Mouse (Mus musculus) adrenal gland, adult 2 months (tissue): ENCODE measurements around the gene Ager. TPM values are rescaled to one million over a fixed set of nuclear protein-coding genes. Genes with fewer than 3 reads are reported as not detected.

Source experiments
- DNase-seq: peaks from one replicate; pipeline ENCODE4 v3.0.0; 2021
- polyA plus RNA-seq: library from polyadenylated mRNA; depleted of rRNA; stranded (reverse); fragments of >200 nt; gene quantifications from 2 replicates; pipeline ENCODE4 v1.2.3, GENCODE M21; 2012
- total RNA-seq, 2 experiments: library from RNA; stranded (reverse); gene quantifications; 2 replicates each; pipeline ENCODE4 v1.2.3; 2021

Gene Ager
- total and polyA plus RNA-seq, 3 experiments = 0.84 to 1.3 (median 0.86) TPM

DNA sequence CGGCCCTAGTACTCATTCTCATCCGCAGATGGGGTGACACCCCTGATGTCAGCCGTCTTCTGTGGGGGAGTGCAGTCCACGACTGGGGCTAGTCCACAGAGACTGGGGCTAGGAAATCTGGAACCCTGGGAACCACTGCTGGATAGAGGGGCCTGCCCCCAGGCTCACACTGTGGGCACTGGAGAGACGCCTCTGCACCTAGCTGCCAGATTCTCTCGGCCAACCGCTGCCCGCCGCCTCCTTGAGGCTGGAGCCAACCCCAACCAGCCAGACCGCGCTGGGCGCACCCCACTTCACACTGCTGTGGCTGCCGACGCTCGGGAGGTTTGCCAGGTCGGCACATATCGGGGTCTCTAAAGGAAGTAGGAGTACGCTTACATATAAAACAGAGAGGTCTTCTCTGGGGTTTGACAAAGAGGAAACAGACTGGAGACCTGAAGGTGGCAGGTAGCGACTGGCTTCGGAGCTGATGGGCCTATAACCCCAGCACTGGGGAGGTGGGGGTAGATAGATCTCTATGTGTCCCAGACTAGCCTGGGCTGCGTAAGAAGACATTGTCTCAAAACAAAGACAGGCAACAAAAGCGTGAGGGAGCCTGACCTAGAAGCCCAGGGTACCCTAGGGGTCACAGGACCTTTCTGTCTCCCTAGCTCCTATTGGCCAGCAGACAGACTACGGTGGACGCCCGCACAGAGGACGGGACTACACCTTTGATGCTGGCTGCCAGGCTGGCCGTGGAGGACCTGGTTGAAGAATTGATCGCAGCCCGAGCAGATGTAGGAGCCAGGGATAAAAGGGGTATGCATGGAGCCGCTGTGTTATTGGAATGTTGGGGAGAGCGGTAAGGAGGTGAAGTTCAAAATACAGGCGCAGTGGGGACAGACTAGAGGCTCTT, 11.5 kb upstream of the Ager start:
- DNase-seq = no peak

DNA sequence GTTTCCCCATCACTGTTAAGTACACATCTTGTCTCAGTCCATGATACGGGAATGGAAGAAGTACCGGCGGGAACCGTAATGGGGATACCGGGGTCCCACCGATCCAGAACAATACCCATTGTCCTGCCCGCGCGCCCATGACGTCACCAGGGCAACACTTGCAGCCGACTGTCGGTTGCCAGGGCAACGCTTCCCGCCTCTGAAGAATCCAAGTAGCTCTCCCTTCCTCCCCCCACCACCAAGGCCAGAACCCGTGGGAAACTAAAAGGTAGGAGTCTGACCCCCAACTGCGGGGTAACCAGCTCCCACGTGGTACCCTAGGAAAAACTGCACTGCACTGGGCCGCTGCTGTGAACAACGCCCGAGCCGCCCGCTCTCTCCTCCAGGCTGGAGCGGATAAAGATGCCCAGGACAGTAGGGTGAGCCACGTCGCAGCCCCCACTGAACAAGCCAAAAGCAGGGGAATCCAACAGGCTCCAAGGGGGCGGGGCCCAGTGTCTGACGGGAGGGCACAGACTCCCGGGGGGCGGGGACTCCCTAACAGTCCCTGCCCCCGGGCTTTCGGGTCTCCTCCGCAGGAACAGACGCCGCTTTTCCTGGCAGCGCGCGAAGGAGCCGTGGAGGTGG, 10.8 kb upstream of the Ager start:
- peak; percentile 83 for DNase-seq

DNA sequence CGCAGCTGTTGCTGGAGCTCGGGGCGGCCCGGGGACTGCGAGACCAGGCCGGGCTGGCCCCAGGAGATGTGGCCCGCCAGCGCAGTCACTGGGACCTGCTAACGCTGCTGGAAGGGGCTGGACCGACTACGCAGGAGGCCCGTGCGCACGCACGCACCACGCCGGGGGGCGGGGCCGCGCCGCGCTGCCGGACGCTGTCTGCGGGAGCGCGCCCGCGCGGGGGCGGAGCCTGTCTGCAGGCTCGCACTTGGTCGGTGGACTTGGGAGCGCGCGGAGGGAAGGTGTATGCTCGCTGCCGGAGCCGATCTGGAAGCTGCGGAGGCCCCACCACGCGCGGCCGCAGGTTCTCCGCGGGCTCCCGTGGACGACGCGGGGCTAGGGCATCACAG, 10.2 kb upstream of the Ager start:
- DNase-seq = peak; percentile 99

DNA sequence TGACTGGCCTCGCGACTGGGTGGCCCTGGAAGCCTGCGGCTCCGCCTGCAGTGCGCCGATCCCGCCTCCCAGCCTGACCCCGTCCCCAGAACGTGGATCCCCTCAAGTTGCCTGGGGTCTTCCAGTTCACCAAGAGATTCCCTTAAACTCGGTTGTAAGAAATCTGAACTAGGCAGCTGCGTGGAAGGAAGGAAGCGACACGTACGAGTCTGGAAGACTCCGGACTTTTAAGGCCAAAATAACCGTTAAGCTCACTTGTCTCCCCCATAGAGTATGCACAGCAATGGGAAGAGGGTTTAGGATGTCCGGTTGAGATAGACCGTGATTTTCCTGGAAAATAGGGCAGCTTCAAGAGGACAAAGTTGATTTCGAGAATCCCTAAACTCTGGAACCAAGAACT, 9.8 kb upstream of the Ager start:
- no peak for DNase-seq

DNA sequence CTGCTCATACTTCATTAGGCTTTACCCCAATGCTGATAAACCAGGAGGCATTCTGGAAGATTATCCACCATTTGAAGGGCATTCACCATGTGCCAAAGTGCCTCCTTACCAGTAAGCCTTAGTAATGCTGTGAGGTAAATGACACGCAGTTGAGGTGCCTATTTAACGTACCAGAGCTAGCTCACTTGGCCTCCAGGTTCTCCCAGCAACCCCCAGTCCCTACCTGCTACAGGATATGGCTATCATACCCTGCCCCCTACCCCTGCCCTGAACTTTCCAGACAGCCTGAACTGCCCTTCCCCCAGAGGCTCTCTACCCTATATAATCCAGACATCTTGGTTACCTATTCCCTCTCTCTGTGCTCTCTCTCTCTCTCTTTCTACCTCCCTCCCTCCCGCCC, 8.9 kb upstream of the Ager start:
- DNase-seq = no peak

DNA sequence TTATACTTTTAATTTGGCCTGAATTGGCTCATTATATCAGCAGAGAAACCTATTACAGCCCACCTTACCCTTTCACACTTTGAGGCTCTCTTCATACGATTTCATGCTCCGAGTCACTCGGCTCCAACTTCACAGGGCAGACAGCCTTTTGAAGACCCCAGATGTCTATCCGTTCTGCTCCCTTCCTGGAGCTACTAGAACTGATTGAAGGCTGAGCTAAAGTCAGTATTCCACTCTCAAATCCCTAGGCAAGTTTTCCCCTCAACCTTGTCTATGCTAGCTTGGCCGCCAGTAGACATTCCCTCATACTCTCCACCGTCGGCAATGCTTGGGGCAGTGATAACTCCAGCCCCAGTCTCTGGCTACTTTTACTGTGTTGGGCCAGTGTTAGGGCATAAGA, 8.5 kb upstream of the Ager start:
- no peak for DNase-seq

DNA sequence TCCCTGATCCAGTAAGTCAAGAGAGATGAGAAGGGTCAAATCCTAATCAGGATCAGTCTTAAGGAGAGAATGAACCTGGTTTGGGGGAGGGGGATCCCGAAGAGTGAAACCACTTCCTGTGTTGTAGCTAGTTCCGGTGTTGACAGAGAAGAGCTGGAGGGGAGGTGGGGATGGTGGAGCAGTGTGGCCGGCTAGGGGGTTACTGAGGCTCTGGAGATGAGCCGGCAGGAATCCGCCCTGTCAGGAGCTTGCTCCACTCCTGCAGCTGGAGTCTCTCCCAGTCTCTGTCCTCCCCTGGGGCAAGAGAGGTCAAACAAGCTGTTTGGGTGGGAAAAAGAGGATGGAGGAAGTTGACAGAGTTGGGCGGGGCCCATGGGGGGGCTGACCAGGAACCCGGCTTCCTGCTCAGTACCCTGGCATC, 8.0 kb upstream of the Ager start, which contains the start of gene Gpsm3:
Gpsm3 (plus strand) TSS at position 126 of the 421 bp plus-strand sequence.
- DNase-seq = peak; percentile 54

DNA sequence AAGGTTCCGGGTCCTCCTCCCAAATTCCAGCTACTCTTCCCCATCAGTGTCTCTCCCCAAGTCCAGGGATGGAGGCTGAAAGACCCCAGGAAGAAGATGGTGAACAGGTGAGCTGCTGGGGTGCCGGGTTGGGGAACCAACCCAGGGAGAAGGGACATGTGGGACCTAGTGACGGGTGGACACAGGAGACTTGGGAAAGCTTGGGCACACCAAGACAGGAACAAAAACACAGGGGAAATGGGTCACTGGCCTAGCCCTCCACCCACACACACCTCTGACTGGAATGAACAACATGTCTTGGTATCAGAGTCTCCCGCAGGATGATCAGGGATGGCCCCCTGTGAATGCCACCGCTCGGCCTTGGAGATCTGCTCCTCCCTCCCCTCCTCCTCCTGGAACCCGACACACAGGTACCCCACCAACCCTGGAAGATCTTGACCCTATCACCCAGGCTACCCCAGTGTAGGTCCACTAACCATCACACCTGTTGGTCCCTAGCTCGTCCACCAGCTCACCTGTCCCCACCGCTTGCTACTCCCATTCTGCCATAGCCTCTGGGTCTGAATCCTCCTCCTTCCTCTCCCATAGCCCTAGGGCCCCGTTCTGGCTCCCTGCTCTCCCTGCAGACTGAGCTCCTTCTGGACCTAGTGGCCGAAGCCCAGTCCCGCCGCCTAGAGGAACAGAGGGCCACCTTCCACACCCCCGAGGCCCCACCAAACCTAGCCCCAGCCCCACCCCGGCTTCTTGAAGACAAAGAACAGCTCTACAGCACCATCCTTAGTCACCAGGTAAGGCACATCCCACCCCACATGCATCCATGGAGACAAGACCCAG, 7.3 kb upstream of the Ager start:
- no peak for DNase-seq

DNA sequence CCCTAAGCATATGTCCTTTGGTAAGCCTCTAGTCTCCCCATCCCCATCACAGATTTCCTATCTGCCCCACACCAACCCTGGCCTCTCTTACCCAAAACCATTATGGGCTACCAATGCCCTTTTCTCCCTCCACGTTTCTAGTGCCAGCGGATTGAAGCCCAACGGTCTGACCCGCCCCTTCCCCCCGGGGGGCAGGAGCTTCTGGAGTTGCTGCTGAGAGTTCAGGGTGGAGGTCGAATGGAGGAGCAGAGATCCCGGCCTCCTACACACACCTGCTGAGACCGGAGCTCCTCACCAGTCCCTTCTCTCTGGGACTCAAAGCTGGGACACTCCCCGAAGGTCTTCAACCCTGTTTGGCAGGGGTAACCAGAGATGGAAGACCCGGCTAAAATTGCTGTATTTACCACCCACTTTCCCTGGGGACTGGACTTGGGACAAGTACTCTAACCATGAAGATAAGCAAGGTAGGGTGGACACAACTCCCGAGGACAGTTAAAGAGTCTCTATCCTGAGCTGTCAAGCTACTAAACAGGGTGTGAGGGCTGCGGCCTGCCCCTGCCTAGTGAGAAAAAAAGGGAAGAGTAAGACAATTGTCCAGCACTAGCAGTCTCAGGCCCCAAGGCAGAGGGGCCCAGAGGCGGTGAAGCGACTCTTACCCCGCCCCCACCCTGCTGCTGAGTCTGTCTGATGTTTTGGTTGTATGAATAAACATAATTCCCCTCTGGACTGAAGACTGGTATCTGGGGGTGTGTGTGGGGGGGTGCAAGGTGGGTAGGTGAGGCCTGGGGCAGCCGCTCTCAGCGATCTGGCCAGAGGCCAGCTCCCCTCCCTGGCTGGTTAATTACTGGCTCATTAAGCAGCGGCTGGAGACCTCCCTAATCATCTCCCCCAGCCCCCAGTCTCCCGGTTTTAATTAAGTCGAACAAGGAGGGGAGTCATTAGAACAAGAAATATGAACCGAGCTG, 6.4 kb upstream of the Ager start, which contains the start of gene Pbx2:
Pbx2 (plus strand) TSS at position 238 of the 965 bp plus-strand sequence.
- no peak for DNase-seq

DNA sequence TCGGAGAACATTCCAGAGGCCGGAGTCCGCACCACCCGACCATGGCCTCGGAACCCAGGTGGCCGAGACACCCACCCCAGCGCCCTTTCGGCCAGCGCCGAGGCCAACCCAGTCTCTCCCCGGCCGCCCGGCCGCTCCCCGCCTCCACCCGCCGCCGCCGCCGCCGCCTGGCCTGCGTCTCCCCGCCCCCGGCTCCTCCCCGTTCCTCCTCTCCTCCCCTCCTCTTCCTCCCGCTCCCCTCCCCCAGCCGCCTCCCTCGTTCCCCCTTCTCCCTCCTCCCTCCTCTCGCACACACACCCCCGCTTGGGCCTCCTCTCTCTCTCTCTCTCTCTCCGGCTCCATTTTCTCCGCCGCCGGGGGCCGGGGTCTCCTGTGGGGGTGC, 5.7 kb upstream of the Ager start:
- peak; percentile 94 for DNase-seq

DNA sequence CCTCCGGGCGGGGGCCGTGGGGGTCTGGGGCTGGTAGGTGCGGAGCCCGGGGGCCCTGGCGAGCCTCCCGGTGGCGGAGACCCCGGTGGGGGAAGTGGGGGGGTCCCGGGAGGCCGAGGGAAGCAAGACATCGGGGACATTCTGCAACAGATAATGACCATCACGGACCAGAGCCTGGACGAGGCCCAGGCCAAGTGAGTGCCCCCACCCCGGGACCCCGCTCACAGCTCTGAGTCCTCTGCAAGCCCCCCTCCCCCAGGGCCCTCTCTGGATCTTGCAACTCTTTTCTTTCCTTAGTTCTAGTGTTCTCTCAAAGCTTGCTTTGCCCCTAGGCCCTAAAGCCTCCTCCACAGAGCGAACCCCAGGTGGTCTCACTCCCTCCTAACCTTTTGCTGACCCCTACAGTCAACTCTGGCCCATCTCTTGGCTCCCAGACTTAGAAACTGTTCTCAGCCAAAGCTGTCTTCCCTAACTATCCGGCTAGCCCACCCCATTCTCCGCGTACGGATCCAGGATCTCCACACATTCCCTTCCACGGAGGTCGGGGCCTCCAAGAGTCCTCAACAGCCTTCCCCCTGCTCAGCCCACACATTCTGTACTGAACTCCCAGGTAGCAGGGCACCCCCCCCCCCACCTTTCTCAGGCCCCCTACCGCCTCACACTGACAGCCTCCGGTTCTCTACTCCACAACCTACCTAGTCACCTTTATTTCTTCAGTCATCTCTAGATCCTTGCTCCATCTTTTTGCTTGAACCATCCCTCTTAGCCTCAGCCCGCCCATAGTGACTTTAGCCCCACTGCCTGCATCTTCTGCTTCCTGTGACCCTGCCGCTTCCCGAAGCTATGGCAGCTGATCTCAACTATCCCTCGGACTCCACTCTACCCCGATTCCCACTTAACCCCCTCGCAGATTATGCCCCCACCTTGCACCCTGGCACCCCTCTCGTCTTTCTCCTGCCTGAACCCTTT, 4.8 kb upstream of the Ager start:
- peak; percentile 45 for DNase-seq

DNA sequence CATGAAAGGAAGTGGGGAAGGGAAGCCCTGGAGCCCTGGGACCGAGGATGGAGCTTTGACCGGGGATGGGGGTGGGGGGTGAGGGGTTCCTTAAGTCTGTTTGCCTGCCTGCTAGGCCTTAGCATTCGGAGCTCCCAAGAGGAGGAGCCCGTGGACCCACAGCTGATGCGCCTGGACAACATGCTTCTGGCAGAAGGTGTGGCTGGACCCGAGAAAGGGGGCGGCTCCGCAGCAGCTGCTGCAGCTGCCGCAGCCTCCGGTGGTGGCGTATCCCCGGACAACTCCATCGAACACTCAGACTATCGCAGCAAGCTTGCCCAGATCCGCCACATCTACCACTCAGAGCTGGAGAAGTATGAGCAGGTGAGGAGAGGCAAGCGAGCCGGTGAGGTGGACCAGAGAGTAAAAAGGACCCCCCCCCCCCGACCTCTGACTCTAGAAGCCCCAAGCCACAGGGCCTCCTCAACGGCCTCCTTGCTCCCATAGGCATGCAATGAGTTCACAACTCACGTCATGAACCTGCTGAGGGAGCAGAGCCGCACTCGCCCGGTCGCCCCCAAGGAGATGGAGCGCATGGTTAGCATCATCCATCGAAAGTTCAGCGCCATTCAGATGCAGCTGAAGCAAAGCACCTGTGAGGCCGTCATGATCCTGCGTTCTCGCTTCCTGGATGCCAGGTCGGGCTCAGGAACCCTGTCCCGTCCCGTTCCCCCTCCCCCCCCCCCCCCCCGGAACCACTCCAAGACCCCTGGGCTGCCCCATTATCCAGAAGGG, 3.7 kb upstream of the Ager start:
- no peak for DNase-seq

DNA sequence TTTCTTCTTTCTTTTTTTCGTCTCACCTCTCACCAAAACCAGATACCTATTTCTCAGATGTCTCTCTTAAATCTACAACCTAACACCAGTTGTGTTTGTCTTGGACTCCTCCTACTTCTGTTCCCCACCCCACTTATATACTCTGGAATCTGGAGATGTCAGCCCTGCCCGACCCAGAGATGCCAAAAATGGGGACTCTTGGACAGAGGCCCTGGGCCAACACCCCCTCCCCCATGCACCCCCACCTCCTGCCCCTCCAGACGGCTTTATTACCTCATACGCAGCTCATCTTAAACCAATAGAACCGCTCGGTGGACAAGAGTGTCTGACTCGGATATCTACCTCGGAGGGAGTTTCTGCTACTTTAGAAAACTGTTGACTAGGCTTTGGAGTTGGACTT, 1.6 kb upstream of the Ager start:
- no peak for DNase-seq

DNA sequence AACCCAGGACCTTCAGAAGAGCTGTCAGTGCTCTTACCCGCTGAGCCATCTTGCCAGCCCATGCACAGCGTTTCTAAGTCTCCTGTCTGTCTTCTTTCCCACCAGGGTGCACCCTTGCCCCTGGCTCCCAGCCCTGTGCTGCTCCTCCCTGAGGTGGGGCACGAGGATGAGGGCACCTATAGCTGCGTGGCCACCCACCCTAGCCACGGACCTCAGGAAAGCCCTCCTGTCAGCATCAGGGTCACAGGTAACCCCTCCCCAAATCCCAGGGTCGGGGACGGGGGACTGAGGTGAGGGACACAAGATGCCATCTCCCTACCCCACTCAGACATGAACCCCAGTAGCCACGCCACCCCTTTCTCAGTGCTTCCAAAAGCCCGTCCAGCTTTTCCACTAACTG, 2.2 kb downstream of the Ager start:
- DNase-seq = no peak

DNA sequence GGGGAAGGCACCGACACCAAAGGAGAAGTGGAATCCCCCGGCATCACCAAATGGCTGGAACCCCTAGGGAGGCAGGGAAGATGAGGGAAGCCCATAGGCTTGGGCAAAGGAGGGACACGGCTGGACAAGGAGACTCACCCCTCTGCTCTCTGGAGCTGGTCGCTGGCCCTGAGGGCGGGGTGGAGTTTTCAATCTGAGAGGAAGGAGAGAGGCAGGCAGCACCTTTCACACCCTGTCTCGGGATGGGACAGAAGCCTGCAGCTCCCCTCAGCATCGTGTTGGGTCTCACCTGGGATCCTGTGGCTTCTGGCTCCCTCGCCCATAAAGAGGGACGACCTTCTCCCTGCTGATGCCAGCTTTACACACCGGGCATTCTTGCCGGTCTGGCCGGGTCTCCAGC, 4.1 kb downstream of the Ager start:
- no peak for DNase-seq

DNA sequence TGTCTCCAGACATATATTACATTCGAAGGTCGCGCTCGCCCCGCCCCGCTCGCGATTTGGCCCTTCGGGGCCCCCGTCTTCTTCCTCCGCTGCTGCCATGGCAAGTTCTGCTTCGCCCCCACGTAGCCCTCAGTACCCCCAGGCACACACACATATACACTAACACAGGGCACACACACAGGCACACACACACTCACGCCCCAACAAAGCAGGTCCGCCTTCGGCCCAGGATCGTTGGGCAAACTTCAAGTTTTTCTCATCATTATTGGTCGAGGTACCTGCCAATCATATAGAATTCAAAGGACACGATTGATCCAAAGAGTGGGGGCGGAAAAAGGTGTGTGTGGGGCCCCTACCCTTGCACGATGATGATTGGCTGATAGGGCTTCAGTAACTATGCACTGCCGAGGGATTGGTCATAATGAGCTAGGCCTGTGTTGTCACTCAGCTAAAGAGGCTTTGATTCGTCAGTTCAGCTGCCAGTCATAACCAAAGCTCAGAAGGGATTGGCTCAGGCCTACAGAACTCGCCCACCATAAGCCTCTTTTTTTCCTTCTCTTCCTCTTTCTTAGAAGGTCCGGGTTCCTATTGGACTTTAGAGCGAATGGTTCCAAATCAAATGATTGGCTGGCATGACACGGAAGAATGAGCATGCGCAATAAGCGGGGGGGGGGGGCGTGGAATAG, 5.9 kb downstream of the Ager start, which contains the start of gene Rnf5:
Rnf5 (minus strand) TSS at position 316 of the 686 bp plus-strand sequence.
- peak; percentile 97 for DNase-seq

DNA sequence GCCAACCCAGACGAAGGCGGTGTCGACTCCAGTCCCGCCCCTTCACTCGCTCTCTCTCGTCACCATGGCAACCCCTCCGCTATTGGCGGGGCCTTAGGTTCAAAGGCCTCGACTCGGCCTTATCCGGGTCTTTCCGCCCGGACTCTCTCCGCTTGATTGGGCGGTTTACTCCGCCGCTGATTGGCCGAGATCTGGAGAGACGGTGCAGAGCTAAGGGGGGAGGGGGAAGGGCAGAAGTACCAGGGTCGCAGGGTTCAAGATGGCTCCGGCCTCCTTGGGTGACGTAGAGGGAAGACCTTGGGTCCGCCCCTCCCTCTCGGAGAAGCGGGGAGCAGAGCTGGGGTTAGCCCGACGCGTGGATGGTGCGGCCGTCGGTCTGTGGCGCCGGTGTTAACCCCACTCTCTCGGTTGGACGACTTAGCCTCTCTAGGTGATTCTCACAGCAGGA, 6.4 kb downstream of the Ager start, which contains the start of gene Agpat1:
Agpat1 (plus strand) TSS at position 202 of the 448 bp plus-strand sequence.
- peak; percentile 99 for DNase-seq

DNA sequence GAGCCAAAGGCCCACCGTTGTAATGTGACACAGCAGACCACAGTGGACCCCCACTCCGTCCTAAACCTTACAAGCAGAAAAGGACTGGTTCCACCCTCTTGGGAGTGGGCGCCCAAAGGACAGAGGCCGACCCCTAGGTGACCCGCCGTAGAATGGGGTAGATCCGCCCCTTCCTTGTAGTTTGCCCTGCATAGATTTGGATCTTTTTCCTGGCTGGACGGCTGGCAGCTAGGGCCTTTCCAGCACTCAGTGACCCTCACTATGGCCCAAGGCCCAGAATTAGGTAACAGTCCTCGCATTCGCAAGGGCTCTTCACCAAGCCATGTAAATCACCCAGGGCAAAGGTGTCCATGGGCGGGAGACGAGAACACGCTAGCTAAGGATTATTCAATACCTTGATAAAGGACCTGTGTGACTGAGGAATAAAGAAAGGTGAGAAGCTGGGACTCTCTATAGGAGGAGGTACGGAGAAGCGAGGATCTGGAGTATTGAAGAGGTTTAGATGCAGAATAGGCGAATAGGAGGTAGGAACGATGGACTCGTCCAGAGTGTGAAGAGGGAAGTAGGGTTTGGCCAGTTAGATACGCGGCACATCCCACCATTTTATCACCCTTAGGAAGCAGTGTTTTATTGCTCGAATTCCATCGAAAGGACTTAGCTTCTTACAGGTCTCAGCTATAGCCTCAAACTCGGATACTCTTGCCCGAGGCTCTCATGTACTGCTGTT, 7.0 kb downstream of the Ager start:
- peak; percentile 83 for DNase-seq
